ENCODE assay signal across 19 mouse cellular contexts in genomic region chr16:17177623-17178170, GRCm38 (mm10).
"Had no signal": no experiment of that assay in that cellular context is flagged by ENCODE, and none has a peak within 500 bp of the region (broad histone marks: within the 10 kb centered on the region; RNA-seq: fewer than 3 reads in every experiment).

No protein-coding gene starts in this region.

- H3K4me3 ChIP-seq: layer of hippocampus, adult 2 months; left cerebral cortex, adult 2 months; limb, embryonic 10.5 days; liver, embryonic 12.5 days; midbrain, embryonic 10.5 days; midbrain, embryonic 15.5 days; myocyte; neural tube, embryonic 12.5 days; stomach, embryonic 15.5 days had no signal

- H3K9me3 ChIP-seq: limb, embryonic 10.5 days; liver, embryonic 12.5 days; midbrain, embryonic 10.5 days; midbrain, embryonic 15.5 days; neural tube, embryonic 12.5 days; stomach, embryonic 15.5 days had no signal

- H3K27ac ChIP-seq: layer of hippocampus, adult 2 months; left cerebral cortex, adult 2 months; limb, embryonic 10.5 days; liver, embryonic 12.5 days; midbrain, embryonic 10.5 days; midbrain, embryonic 15.5 days; neural tube, embryonic 12.5 days; stomach, embryonic 15.5 days had no signal

- H3K4me2 ChIP-seq: liver, embryonic 12.5 days; lung, embryonic 14.5 days; midbrain, embryonic 15.5 days; neural tube, embryonic 12.5 days; stomach, embryonic 15.5 days had no signal

- DNase-seq: kidney, adult 9 months; kidney, postnatal 10 days; kidney, postnatal 4 days; lung, embryonic 14.5 days; lung, postnatal 10 days; lung, postnatal 4 days; right cerebral cortex, postnatal 14 days; thymus, postnatal 36 days had no signal

- H3K9ac ChIP-seq: liver, embryonic 12.5 days; lung, embryonic 14.5 days; midbrain, embryonic 15.5 days; neural tube, embryonic 12.5 days; stomach, embryonic 15.5 days had no signal

- H3K4me1 ChIP-seq: limb, embryonic 10.5 days; midbrain, embryonic 15.5 days; neural tube, embryonic 12.5 days; stomach, embryonic 15.5 days had no signal

- ATAC-seq: inflammation-experienced regulatory T-cells, adult 6 months; intestine, postnatal 0 days; liver, embryonic 12.5 days; midbrain, embryonic 15.5 days had no signal

- H3K27me3 ChIP-seq: liver, embryonic 12.5 days; midbrain, embryonic 15.5 days; neural tube, embryonic 12.5 days; stomach, embryonic 15.5 days had no signal
